Mouse (Mus musculus): ENCODE measurements around the gene Pex7. TPM values are rescaled to one million over a fixed set of nuclear protein-coding genes. Genes with fewer than 3 reads are reported as not detected.
A peak's percentile ranks its signal among the peaks of the same experiment; 100 is the strongest.

Pex7 gene
- polyA plus RNA-seq, 1 experiment from 2014 or later = 26.5 TPM

DNA sequence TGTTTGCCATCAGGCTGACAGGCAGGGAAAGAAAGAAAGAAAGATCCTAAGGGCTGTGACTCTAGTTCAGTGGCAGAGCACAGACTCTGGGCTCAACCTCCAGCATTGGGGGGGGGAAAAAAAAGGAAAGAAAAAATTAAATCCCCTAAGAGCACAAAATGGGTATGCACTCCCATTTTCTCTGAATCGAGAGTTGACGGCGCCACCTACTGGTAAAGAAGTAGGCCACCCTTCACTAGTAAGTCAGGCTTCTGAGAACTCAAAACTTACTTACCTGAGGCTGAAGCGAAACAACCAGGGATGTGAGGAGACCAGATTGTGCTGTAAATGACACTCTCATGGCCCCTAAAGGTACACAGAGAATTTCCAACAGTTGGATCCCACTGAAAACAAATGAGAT, 13.5 kb downstream of the Pex7 start:
- Histone ChIP-seq H3K27ac (no peak overlapping the region), H3K27me3 (no peaks in the 10 kb centered on the region), H3K4me2 (no peak overlapping the region), H3K9me3 (replicated peaks) (no peaks in the 10 kb centered on the region), H3K36me3 (ENCODE audit: poor library complexity, severe bottlenecking) (0 out of 2 replicates have a peak, but pooled peaks cover 3% of the 10 kb centered on the region), H3K9ac (no peak overlapping the region), H3K4me3 (no peak overlapping the region), H3K4me1 (no peaks in the 10 kb centered on the region)
- peak; percentile 43; the same call in 1 of the 2 replicates for ATAC-seq
- WGBS = 15% methylated on average over 4 of the region's 4 CpGs

GRCm38 (mm10) chr10:19893146-19893545, 14.3 kb downstream of the Pex7 start:
- 73% methylated on average over 6 of the region's 6 CpGs for WGBS
- Histone ChIP-seq H3K4me1 (no peaks in the 10 kb centered on the region), H3K4me2 (no peak overlapping the region), H3K36me3 (ENCODE audit: poor library complexity, severe bottlenecking) (0 out of 2 replicates have a peak, but pooled peaks cover 3% of the 10 kb centered on the region), H3K27ac (no peak overlapping the region), H3K9me3 (replicated peaks) (no peaks in the 10 kb centered on the region), H3K27me3 (no peaks in the 10 kb centered on the region), H3K9ac (no peak overlapping the region), H3K4me3 (no peak overlapping the region)
- no peak for ATAC-seq

- no peak overlapping the region for H3K4me3 ChIP-seq
- no peaks in the 10 kb centered on the region for H3K27me3 ChIP-seq
- ATAC-seq = no peak
- no peak overlapping the region for H3K9ac ChIP-seq
- no peaks in the 10 kb centered on the region for H3K4me1 ChIP-seq
- H3K4me2 ChIP-seq = no peak overlapping the region
- 51% methylated on average over 3 of the region's 3 CpGs for WGBS
- 0 out of 2 replicates have a peak, but pooled peaks cover 3% of the 10 kb centered on the region for H3K36me3 ChIP-seq (ENCODE audit: poor library complexity, severe bottlenecking)
- H3K9me3 ChIP-seq (replicated peaks) = no peaks in the 10 kb centered on the region
- H3K27ac ChIP-seq = no peak overlapping the region
Measured at GRCm38 (mm10) chr10:19891686-19892085, 15.8 kb downstream of the Pex7 start.

- H3K9me3 ChIP-seq (replicated peaks) = no peaks in the 10 kb centered on the region
- H3K4me3 ChIP-seq = no peak overlapping the region
- ATAC-seq = no peak
- no peaks in the 10 kb centered on the region for H3K27me3 ChIP-seq
- 0 out of 2 replicates have a peak, but pooled peaks cover 3% of the 10 kb centered on the region for H3K36me3 ChIP-seq (ENCODE audit: poor library complexity, severe bottlenecking)
- no peak overlapping the region for H3K4me2 ChIP-seq
- 79% methylated on average over 3 of the region's 3 CpGs for WGBS
- H3K27ac ChIP-seq = no peak overlapping the region
- no peak overlapping the region for H3K9ac ChIP-seq
- H3K4me1 ChIP-seq = no peaks in the 10 kb centered on the region
Measured at GRCm38 (mm10) chr10:19889908-19890307, 17.6 kb downstream of the Pex7 start.

DNA sequence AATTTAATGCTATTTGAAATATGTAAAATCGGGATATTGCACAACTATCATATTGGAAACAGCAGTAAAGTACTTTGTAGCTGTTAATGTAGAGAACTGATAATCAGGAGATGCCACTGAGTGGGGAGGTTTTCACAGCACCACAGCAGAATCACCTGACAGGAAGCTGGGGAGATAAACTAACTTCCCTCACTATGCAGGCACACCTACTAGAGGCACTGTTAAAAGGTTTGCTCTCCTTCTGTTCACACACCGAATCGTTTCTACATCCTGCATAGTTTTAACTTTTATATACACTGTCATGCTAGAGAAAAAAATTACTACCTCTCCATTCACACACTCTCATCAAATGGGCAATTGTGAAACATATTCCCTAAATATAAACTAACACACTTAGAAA, 21.2 kb downstream of the Pex7 start:
- Histone ChIP-seq H3K9me3 (replicated peaks) (no peaks in the 10 kb centered on the region), H3K9ac (no peak overlapping the region), H3K27ac (no peak overlapping the region), H3K4me3 (no peak overlapping the region), H3K4me2 (no peak overlapping the region), H3K36me3 (ENCODE audit: poor library complexity, severe bottlenecking) (no peaks in the 10 kb centered on the region), H3K27me3 (no peaks in the 10 kb centered on the region), H3K4me1 (no peaks in the 10 kb centered on the region)
- no peak for ATAC-seq
- 93% methylated on average over 3 of the region's 3 CpGs for WGBS

DNA sequence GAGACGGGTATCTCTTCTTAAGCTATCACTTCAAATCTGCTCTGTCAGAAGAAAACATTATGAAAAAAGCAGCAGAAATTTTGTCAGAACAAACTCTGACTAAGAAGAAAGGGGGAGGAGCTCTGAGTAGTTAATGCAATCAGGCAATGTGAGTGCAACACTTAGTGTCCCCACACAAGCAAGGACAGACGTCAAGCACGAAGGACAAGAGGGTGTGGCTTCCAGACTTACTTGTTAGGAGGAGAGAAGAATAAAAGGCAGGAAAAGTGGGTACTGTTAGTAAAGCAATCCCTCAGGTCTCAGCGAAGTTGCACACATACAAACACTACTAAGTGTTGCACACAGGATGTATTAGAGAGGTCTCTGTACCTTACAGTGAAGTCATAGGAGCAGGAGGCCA, 23.1 kb downstream of the Pex7 start:
- Histone ChIP-seq H3K36me3 (ENCODE audit: poor library complexity, severe bottlenecking) (no peaks in the 10 kb centered on the region), H3K4me2 (no peak overlapping the region), H3K27me3 (no peaks in the 10 kb centered on the region), H3K9me3 (replicated peaks) (no peaks in the 10 kb centered on the region), H3K4me1 (no peaks in the 10 kb centered on the region), H3K9ac (no peak overlapping the region), H3K27ac (no peak overlapping the region), H3K4me3 (no peak overlapping the region)
- ATAC-seq = no peak
- WGBS = 67% methylated on average over 4 of the region's 4 CpGs

- no peak for ATAC-seq
- Histone ChIP-seq H3K27me3 (no peaks in the 10 kb centered on the region), H3K36me3 (ENCODE audit: poor library complexity, severe bottlenecking) (no peaks in the 10 kb centered on the region), H3K27ac (no peak overlapping the region), H3K4me3 (no peak overlapping the region), H3K9me3 (replicated peaks) (no peaks in the 10 kb centered on the region), H3K4me2 (no peak overlapping the region), H3K4me1 (no peaks in the 10 kb centered on the region), H3K9ac (no peak overlapping the region)
- WGBS = 66% methylated on average over 3 of the region's 3 CpGs
Measured at GRCm38 (mm10) chr10:19880437-19880836, 27.1 kb downstream of the Pex7 start.

DNA sequence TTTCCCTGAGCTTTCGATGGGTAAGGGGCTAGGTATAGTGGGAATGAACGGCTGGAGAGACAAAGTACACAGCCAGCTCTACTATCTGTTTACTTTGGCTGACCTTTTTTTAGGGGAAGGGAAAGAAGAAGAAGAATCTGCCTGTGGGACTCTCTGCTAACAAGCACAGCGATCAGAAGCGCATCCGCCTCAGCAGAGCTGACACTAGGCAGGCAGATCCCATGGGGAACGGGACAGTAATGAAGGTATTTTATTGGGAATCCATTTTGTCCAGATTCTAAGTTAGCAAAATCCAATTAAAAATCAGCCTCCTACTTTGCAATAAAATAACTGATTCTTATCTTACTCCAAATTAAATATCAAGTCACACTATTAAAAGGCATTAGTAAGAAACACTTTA, 28.3 kb downstream of the Pex7 start:
- H3K9ac ChIP-seq = no peak overlapping the region
- WGBS = 92% methylated on average over 6 of the region's 6 CpGs
- H3K9me3 ChIP-seq (replicated peaks) = no peaks in the 10 kb centered on the region
- no peak for ATAC-seq
- H3K27me3 ChIP-seq = no peaks in the 10 kb centered on the region
- H3K27ac ChIP-seq = no peak overlapping the region
- H3K4me2 ChIP-seq = no peak overlapping the region
- H3K4me1 ChIP-seq = no peaks in the 10 kb centered on the region
- no peaks in the 10 kb centered on the region for H3K36me3 ChIP-seq (ENCODE audit: poor library complexity, severe bottlenecking)
- no peak overlapping the region for H3K4me3 ChIP-seq

GRCm38 (mm10) chr10:19877679-19878078, 29.8 kb downstream of the Pex7 start:
- no peak overlapping the region for H3K27ac ChIP-seq
- H3K9ac ChIP-seq = no peak overlapping the region
- ATAC-seq = no peak
- no peak overlapping the region for H3K4me3 ChIP-seq
- no peaks in the 10 kb centered on the region for H3K4me1 ChIP-seq
- no peaks in the 10 kb centered on the region for H3K36me3 ChIP-seq (ENCODE audit: poor library complexity, severe bottlenecking)
- H3K27me3 ChIP-seq = no peaks in the 10 kb centered on the region
- WGBS = 88% methylated on average over 9 of the region's 9 CpGs
- H3K9me3 ChIP-seq (replicated peaks) = no peaks in the 10 kb centered on the region
- H3K4me2 ChIP-seq = no peak overlapping the region

GRCm38 (mm10) chr10:19877257-19877656, 30.2 kb downstream of the Pex7 start:
- WGBS = 89% methylated on average over 8 of the region's 8 CpGs
- H3K9me3 ChIP-seq (replicated peaks) = no peaks in the 10 kb centered on the region
- no peaks in the 10 kb centered on the region for H3K36me3 ChIP-seq (ENCODE audit: poor library complexity, severe bottlenecking)
- H3K27ac ChIP-seq = no peak overlapping the region
- H3K27me3 ChIP-seq = no peaks in the 10 kb centered on the region
- H3K9ac ChIP-seq = no peak overlapping the region
- H3K4me3 ChIP-seq = no peak overlapping the region
- no peaks in the 10 kb centered on the region for H3K4me1 ChIP-seq
- H3K4me2 ChIP-seq = no peak overlapping the region
- no peak for ATAC-seq

DNA sequence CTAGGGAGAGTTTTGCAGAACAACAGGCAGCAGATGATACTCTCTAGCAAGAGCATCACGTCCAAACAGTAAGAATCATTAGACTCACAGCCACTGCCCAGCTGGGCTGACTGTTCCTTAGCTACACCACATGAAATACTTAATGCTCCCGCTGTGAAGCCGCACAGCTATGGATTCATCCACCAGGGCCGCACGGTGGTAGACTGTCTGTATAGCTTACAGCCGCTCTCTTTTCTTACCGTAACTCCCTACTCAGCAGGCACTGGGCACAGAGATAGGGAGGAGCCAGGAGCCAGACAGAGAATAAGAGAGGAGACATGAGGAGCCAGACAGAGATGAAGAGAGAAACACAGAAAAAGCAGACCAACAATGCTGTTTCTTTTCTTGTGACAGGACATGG, 30.8 kb downstream of the Pex7 start:
- H3K27ac ChIP-seq = no peak overlapping the region
- H3K9ac ChIP-seq = no peak overlapping the region
- no peak for ATAC-seq
- no peaks in the 10 kb centered on the region for H3K36me3 ChIP-seq (ENCODE audit: poor library complexity, severe bottlenecking)
- no peak overlapping the region for H3K4me3 ChIP-seq
- 35% methylated on average over 7 of the region's 7 CpGs for WGBS
- H3K9me3 ChIP-seq (replicated peaks) = no peaks in the 10 kb centered on the region
- no peaks in the 10 kb centered on the region for H3K4me1 ChIP-seq
- no peaks in the 10 kb centered on the region for H3K27me3 ChIP-seq
- no peak overlapping the region for H3K4me2 ChIP-seq

DNA sequence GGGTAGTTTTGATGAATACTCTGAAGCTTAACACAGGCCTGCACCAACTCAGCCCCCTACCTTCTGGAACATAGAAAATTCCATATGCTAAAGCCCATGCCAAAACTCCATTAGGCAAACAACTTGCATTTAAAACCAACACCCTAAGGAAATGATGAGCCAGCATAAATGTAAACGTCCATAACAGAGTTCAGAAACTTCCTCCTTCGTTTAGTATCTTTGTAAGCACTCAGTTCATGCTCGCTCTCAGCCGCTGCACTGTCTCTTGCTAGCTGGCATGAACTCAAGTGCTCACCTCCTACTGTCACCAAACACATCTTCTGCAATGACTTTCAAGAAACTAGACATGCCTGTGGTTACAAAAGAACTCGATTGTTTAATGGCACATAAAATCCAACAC, 32.1 kb downstream of the Pex7 start:
- Histone ChIP-seq H3K9ac (no peak overlapping the region), H3K36me3 (ENCODE audit: poor library complexity, severe bottlenecking) (no peaks in the 10 kb centered on the region), H3K9me3 (replicated peaks) (no peaks in the 10 kb centered on the region), H3K4me1 (no peaks in the 10 kb centered on the region), H3K4me3 (no peak overlapping the region), H3K4me2 (no peak overlapping the region), H3K27me3 (no peaks in the 10 kb centered on the region), H3K27ac (no peak overlapping the region)
- no peak for ATAC-seq
- 90% methylated on average over 5 of the region's 5 CpGs for WGBS

DNA sequence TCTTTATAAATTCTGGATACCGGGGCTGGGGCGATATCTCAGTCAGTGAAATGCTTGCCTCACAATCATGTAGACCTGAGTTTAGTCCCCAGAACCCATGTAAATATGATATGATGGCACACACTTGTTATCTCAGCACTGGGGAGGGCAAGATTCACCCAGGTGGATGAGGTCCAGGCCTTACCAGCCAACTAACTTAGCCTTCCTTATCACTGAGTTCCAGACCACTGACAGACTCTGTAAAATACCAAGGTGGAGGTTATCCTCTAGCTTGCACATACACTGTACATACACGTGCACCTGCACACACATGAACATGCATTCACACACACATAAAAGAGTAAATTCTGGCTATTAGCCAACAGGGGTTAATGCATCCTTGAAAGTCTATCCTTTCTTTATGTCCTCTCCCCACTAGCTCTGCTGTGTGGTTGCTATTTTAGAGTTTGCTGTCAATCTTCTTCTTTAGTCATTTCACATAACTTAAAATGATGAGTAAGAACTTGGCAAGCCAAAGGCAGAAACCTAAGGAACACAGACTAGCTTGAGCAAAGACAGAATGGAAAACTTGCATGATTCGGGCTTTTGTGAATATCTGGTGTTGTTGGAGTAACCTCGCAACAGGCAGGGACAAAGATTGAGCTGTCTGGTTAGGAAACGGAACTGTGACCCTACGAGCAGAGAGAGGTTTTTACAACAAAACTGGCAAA, 51.7 kb downstream of the Pex7 start:
- Histone ChIP-seq H3K36me3 (ENCODE audit: poor library complexity, severe bottlenecking) (no peaks in the 10 kb centered on the region; the same call in 1 of the 2 replicates), H3K27me3 (peaks cover 27% of the 10 kb centered on the region), H3K4me1 (peaks cover 13% of the 10 kb centered on the region), H3K27ac (no peak overlapping the region), H3K4me2 (no peak overlapping the region), H3K9me3 (replicated peaks) (no peaks in the 10 kb centered on the region), H3K9ac (no peak overlapping the region), H3K4me3 (no peak overlapping the region)
- no peak for ATAC-seq
- WGBS = 94% methylated on average over 7 of the region's 7 CpGs
